20 mouse cellular contexts compared by ENCODE assay signal in the genomic region with DNA sequence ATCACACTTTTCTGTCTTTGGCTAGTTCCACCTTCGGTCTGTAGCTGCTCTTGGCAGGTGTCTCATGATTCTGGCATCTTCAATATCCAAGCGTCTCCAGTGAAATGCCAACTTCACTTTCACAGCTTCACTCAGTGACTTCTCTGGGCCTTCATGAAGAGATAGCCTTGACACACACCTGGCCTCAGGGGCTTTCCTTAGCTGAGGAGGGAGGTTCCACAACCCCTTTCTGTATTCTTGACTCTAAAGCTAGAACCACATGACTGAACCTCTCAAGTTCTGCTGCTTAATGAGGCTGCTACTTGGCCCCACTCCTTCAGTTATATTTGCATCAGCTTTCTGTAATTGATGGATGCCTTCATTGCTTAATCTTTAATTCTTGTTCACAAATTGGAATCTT. TPM values are rescaled to one million over a fixed set of nuclear protein-coding genes. Genes with fewer than 3 reads are reported as not detected.
DNase-seq lines count a peak whose midpoint lies in the region; ATAC-seq and TF ChIP-seq lines count a peak whose summit lies in the region.
"Had no signal": no experiment of that assay in that cellular context is flagged by ENCODE, and none has a peak within 500 bp of the region (broad histone marks: within the 10 kb centered on the region; RNA-seq: fewer than 3 reads in every experiment).

No protein-coding gene starts in this region.

- no peak for ATAC-seq in erythroblast, adult 5-6 weeks (replicated peaks; ENCODE audit: low FRiP score, poor library complexity, severe bottlenecking)
- ATAC-seq: CD4-positive, CD25-positive, alpha-beta regulatory T cell, adult 4 months; forebrain, embryonic 14.5 days; forebrain, embryonic 16.5 days had no signal

- no peaks in the 10 kb centered on the region for H3K9me3 ChIP-seq in CH12.LX (replicated peaks; ENCODE audit: low read length)
- H3K9me3 ChIP-seq: embryonic facial prominence, embryonic 13.5 days; embryonic facial prominence, embryonic 15.5 days had no signal

- H3K4me3 ChIP-seq in testis, adult 2 months (ENCODE audit: control insufficient read depth, low read depth, low read length) = peak overlapping the region; percentile 49
- peak overlapping the region in 1 of 3 experiments; percentile 29 for H3K4me3 ChIP-seq in CH12.LX (replicated peaks in 1 of 3; ENCODE audit: low read depth in 2 of 3, low read length in 2 of 3, poor library complexity in 1 of 3)
- H3K4me3 ChIP-seq: embryonic facial prominence, embryonic 13.5 days; embryonic facial prominence, embryonic 15.5 days had no signal

- in situ Hi-C loops in CH12.LX (cut with MboI; ENCODE audit: low pct_ligation_motif_present, low pct_unique_long_range_greater_than_20kb, low sequenced_read_pairs) = loop anchor here (10.0 kb wide), 1 partner anchor 312 kb away; no protein-coding TSS in a partner anchor

- no peaks in the 10 kb centered on the region for H3K27me3 ChIP-seq in testis, adult 2 months (ENCODE audit: control insufficient read depth, insufficient read depth, low read length)
- H3K27me3 ChIP-seq in CH12.LX (replicated peaks) = no peaks in the 10 kb centered on the region
- H3K27me3 ChIP-seq: embryonic facial prominence, embryonic 13.5 days; embryonic facial prominence, embryonic 15.5 days had no signal

- no peak overlapping the region for H3K27ac ChIP-seq in testis, adult 2 months (ENCODE audit: control insufficient read depth, insufficient read depth, low read depth, low read length)
- peak overlapping the region; percentile 58; the same call in 1 of the 2 replicates for H3K27ac ChIP-seq in CH12.LX (ENCODE audit: insufficient read depth, low read depth)
- H3K27ac ChIP-seq: embryonic facial prominence, embryonic 13.5 days; embryonic facial prominence, embryonic 15.5 days had no signal

- dilution Hi-C loops in CH12.LX (cut with MboI; ENCODE audit: extremely low pct_ligation_motif_present, extremely low pct_unique_long_range_greater_than_20kb, low sequenced_read_pairs) = no loop called here

- no peak for DNase-seq in testis, postnatal 10 days (ENCODE audit: low spot score)
- peak; percentile 63 for DNase-seq in CH12.LX (ENCODE audit: extremely low read depth)
- DNase-seq in right cerebral cortex, postnatal 36 days (ENCODE audit: low spot score in 2 of 2) = no peak
- DNase-seq: adrenal gland, adult 2 months; adrenal gland, postnatal 10 days; adrenal gland, postnatal 25 days; cerebellum, adult 11 months; cerebellum, adult 18-20 months; cerebellum, adult 8-10 months; cerebellum, adult 9-11 months; cerebellum, postnatal 14 days; cerebellum, postnatal 36 days; embryo, embryonic 11 days had no signal

- peaks cover 19% of the 10 kb centered on the region for H3K79me2 ChIP-seq in CH12.LX (replicated peaks; ENCODE audit: control insufficient read depth, extremely low read depth, insufficient read depth, poor library complexity, severe bottlenecking)

- no peak overlapping the region for H3K9ac ChIP-seq in CH12.LX (ENCODE audit: insufficient read depth, low read depth)
- H3K9ac ChIP-seq: embryonic facial prominence, embryonic 13.5 days; embryonic facial prominence, embryonic 15.5 days had no signal

- H3K4me2 ChIP-seq in CH12.LX (ENCODE audit: insufficient read depth, low read depth, poor library complexity, severe bottlenecking) = peak overlapping the region; percentile 55
- H3K4me2 ChIP-seq: embryonic facial prominence, embryonic 13.5 days; embryonic facial prominence, embryonic 15.5 days had no signal

- no peak; the same call in 1 of the 2 replicates for TF ChIP-seq RAD21 in CH12.LX (IDR thresholded peaks at IDR 0.05; ENCODE audit: low read depth, low read length)

- no peak for TF ChIP-seq CTCF in testis, adult 2 months (IDR thresholded peaks at IDR 0.05; ENCODE audit: control insufficient read depth, insufficient read depth, insufficient replicate concordance, low read depth, low read length)
- no peak for TF ChIP-seq CTCF in CH12.LX (conservative IDR thresholded peaks at IDR 0.05 in 1 of 2, IDR thresholded peaks at IDR 0.05 in 1 of 2; ENCODE audit: low read depth in 2 of 2, low read length in 2 of 2)

- TF ChIP-seq EP300 in CH12.LX (IDR thresholded peaks at IDR 0.05; ENCODE audit: low read length) = peak; percentile 84

- no peak for TF ChIP-seq POLR2A in testis, adult 2 months (IDR thresholded peaks at IDR 0.05; ENCODE audit: control insufficient read depth, low read depth, low read length)
- 0 out of 2 replicates have a peak, but pooled peaks have one; percentile 30 for TF ChIP-seq POLR2A in CH12.LX (IDR thresholded peaks at IDR 0.05; ENCODE audit: low read depth, low read length)

- H3K36me3 ChIP-seq in testis, adult 2 months (ENCODE audit: control insufficient read depth, insufficient read depth, low read length) = no peaks in the 10 kb centered on the region
- no peaks in the 10 kb centered on the region for H3K36me3 ChIP-seq in CH12.LX (replicated peaks in 1 of 2; ENCODE audit: control insufficient read depth in 1 of 2, insufficient read depth in 1 of 2, low read length in 1 of 2)
- H3K36me3 ChIP-seq: embryonic facial prominence, embryonic 13.5 days; embryonic facial prominence, embryonic 15.5 days had no signal

- H3K4me1 ChIP-seq in testis, adult 2 months (ENCODE audit: control insufficient read depth, insufficient read depth, low read length) = no peaks in the 10 kb centered on the region
- H3K4me1 ChIP-seq in CH12.LX (ENCODE audit: control insufficient read depth in 1 of 2, insufficient read depth in 2 of 2) = peaks cover 16 to 56% of the 10 kb centered on the region in 2 experiments

TF ChIP-seq in CH12.LX, 34 proteins besides CTCF, POLR2A, EP300 and RAD21:
- TF ChIP-seq UBTF (IDR thresholded peaks at IDR 0.05; ENCODE audit: low read depth, low read length) (no peak), TCF12 (IDR thresholded peaks at IDR 0.05; ENCODE audit: low read depth, low read length) (peak; percentile 82), BHLHE40 (IDR thresholded peaks at IDR 0.05; ENCODE audit: low read depth, low read length) (peak; percentile 45), ELF1 (IDR thresholded peaks at IDR 0.05; ENCODE audit: low read depth, low read length) (peak; percentile 33; the same call in 1 of the 2 replicates), ZMIZ1 (IDR thresholded peaks at IDR 0.05; ENCODE audit: low read depth, low read length) (no peak), PAX5 (IDR thresholded peaks at IDR 0.05; ENCODE audit: low read length) (no peak), E2F4 (IDR thresholded peaks at IDR 0.05; ENCODE audit: insufficient replicate concordance, low read depth, low read length) (no peak), SIN3A (IDR thresholded peaks at IDR 0.05; ENCODE audit: low read length) (peak; percentile 70), ZNF384 (IDR thresholded peaks at IDR 0.05; ENCODE audit: low read depth, low read length) (no peak), GABPA (IDR thresholded peaks at IDR 0.05; ENCODE audit: insufficient replicate concordance, low read depth, low read length) (no peak), CHD2 (IDR thresholded peaks at IDR 0.05; ENCODE audit: low read length) (no peak; the same call in 1 of the 2 replicates), RCOR1 (conservative IDR thresholded peaks at IDR 0.05; ENCODE audit: low read depth, low read length) (no peak), MAZ (IDR thresholded peaks at IDR 0.05; ENCODE audit: low read depth, low read length) (peak; percentile 60; the same call in 1 of the 2 replicates), SMC3 (IDR thresholded peaks at IDR 0.05; ENCODE audit: low read depth, low read length) (no peak), MAX (IDR thresholded peaks at IDR 0.05; ENCODE audit: low read length) (peak; percentile 78), NELFE (IDR thresholded peaks at IDR 0.05; ENCODE audit: low read depth, low read length) (no peak), MXI1 (IDR thresholded peaks at IDR 0.05; ENCODE audit: low read depth, low read length) (peak; percentile 61), HCFC1 (IDR thresholded peaks at IDR 0.05; ENCODE audit: low read depth, low read length) (no peak), KAT2A (IDR thresholded peaks at IDR 0.05; ENCODE audit: insufficient replicate concordance, low read length) (0 out of 2 replicates have a peak, but pooled peaks have one; percentile 33), ZC3H11A (IDR thresholded peaks at IDR 0.05; ENCODE audit: low read depth, low read length) (no peak), USF1 (IDR thresholded peaks at IDR 0.05; ENCODE audit: low read depth, low read length) (peak; percentile 31; the same call in 1 of the 2 replicates), MYC (IDR thresholded peaks at IDR 0.05; ENCODE audit: low read depth, low read length) (peak; percentile 72), MEF2A (IDR thresholded peaks at IDR 0.05; ENCODE audit: borderline replicate concordance, low read depth, low read length) (peak; percentile 79), IRF4 (IDR thresholded peaks at IDR 0.05; ENCODE audit: low read depth, low read length) (peak; percentile 76), TBP (conservative IDR thresholded peaks at IDR 0.05; ENCODE audit: low read depth, low read length) (no peak), CHD1 (IDR thresholded peaks at IDR 0.05; ENCODE audit: low read depth, low read length) (no peak), POLR2AphosphoS2 (IDR thresholded peaks at IDR 0.05; ENCODE audit: low read depth, low read length) (no peak), ZKSCAN1 (IDR thresholded peaks at IDR 0.05; ENCODE audit: borderline replicate concordance, low read depth, low read length) (no peak), ETS1 (conservative IDR thresholded peaks at IDR 0.05; ENCODE audit: low read depth, low read length) (peak; percentile 53), NRF1 (IDR thresholded peaks at IDR 0.05; ENCODE audit: low read depth, low read length) (no peak), MAFK (IDR thresholded peaks at IDR 0.05; ENCODE audit: insufficient replicate concordance, low read length) (no peak), USF2 (conservative IDR thresholded peaks at IDR 0.05; ENCODE audit: low read depth, low read length) (no peak), JUN (IDR thresholded peaks at IDR 0.05; ENCODE audit: insufficient read depth, low read depth, low read length) (no peak), JUND (conservative IDR thresholded peaks at IDR 0.05; ENCODE audit: low read depth, low read length) (no peak)

RNA-seq across cellular contexts. Expression of gene Parp11, which starts 10.1 kb away (rescaled TPM):
- polyA plus RNA-seq in testis, adult 2 months (2012; rRNA removed) = 34.2 and 40.6 TPM in 2 replicates
- total RNA-seq in CH12.LX (2012; rRNA removed) = 8.9 and 9.2 TPM in 2 replicates
- 7.2 and 9.7 TPM in 2 replicates for total RNA-seq in CH12.LX (2014; rRNA removed)
- 10.4 and 11.4 TPM in 2 replicates for polyA plus RNA-seq in CH12.LX (2012; ENCODE audit: insufficient read length, low read depth)
- total RNA-seq in erythroblast, adult 5-6 weeks (2015; ENCODE audit: low replicate concordance) = 4.0 and 15.0 TPM in 2 replicates
- 24.2 and 25.0 TPM in 2 replicates for total RNA-seq in erythroblast, adult 5-6 weeks (2017; ENCODE audit: low replicate concordance)
